Mouse (Mus musculus): ENCODE data around the gene Ttc39d.

GRCm38 (mm10) chr17:80157489-80157888, 49.8 kb upstream of the Ttc39d start:
- TF ChIP-seq MAZ (IDR thresholded peaks at IDR 0.05; ENCODE audit: low read depth, low read length), result no peak
- TF ChIP-seq ZMIZ1 (IDR thresholded peaks at IDR 0.05; ENCODE audit: low read depth, low read length), result no peak
- TF ChIP-seq USF2 (conservative IDR thresholded peaks at IDR 0.05; ENCODE audit: low read depth, low read length), result no peak
- no peak for TF ChIP-seq CTCF (conservative IDR thresholded peaks at IDR 0.05 in 1 of 2, IDR thresholded peaks at IDR 0.05 in 1 of 2; ENCODE audit: low read depth in 2 of 2, low read length in 2 of 2)
- TF ChIP-seq ETS1 (conservative IDR thresholded peaks at IDR 0.05; ENCODE audit: low read depth, low read length), result no peak
- TF ChIP-seq NRF1 (IDR thresholded peaks at IDR 0.05; ENCODE audit: low read depth, low read length), result no peak
- TF ChIP-seq NELFE (IDR thresholded peaks at IDR 0.05; ENCODE audit: low read depth, low read length), result no peak
- TF ChIP-seq POLR2A (IDR thresholded peaks at IDR 0.05; ENCODE audit: low read depth, low read length), result no peak
- TF ChIP-seq KAT2A (IDR thresholded peaks at IDR 0.05; ENCODE audit: insufficient replicate concordance, low read length), result no peak
- TF ChIP-seq HCFC1 (IDR thresholded peaks at IDR 0.05; ENCODE audit: low read depth, low read length), result no peak
- no peak for TF ChIP-seq UBTF (IDR thresholded peaks at IDR 0.05; ENCODE audit: low read depth, low read length)
- no peak for TF ChIP-seq ZKSCAN1 (IDR thresholded peaks at IDR 0.05; ENCODE audit: borderline replicate concordance, low read depth, low read length)

Measured in CH12.LX (cell line).